Mouse (Mus musculus): ENCODE results near the gene Eea1.

DNA sequence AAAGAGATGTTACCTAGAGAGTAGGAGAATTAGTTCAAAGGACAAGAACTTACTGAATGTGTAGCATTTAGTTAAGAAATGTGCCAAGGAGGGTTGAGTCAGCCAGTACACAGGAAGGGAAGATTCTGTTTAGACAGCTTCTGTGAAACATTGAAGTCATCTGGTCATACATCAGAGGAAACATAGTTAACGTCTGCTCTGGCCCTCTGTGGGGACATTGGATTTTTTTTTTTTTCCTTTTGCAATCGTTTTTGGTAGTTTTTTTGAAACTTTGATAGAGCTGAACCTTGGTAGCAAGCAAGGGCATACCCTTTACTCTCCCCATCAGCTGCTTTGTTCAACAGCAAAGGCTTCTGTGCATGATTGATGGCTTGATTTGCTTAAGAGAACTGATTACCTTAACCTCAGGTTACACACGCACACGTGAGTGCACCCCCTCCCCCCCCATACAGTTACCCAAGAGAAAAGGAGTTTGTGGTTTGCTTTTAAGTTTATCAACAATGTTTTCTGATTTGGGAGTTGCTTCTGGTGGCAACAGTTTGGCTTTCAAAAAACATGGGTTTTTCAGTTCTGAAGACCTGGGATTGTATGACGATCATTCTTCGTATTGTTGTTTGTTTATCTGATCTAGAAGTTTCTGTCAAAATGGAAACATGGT is 1.4 kb downstream of the Eea1 start:
- no peak for TF ChIP-seq CTCF (IDR thresholded peaks at IDR 0.05; ENCODE audit: control insufficient read depth, insufficient read depth, low read length)
- TF ChIP-seq POLR2A (IDR thresholded peaks at IDR 0.05; ENCODE audit: borderline replicate concordance, control insufficient read depth, low read depth, low read length), result no peak

All from bone marrow, adult 2 months (tissue).